29 mouse cellular contexts compared by ENCODE assay signal in genomic region chr3:101268361-101268760, GRCm38 (mm10). TPM values are rescaled to one million over a fixed set of nuclear protein-coding genes. Genes with fewer than 3 reads are reported as not detected.
DNase-seq lines count a peak whose midpoint lies in the region; ATAC-seq lines count a peak whose summit lies in the region.
"Had no signal": no experiment of that assay in that cellular context is flagged by ENCODE, and none has a peak within 500 bp of the region (broad histone marks: within the 10 kb centered on the region; RNA-seq: fewer than 3 reads in every experiment).

No protein-coding gene starts in this region.

- H3K27me3 ChIP-seq in heart, embryonic 11.5 days (ENCODE audit: control insufficient read depth, insufficient read depth, low read length) = no peaks in the 10 kb centered on the region
- H3K27me3 ChIP-seq: embryonic facial prominence, embryonic 13.5 days; embryonic facial prominence, embryonic 15.5 days; forebrain, embryonic 12.5 days had no signal

- H3K4me1 ChIP-seq in heart, embryonic 11.5 days (ENCODE audit: control insufficient read depth, insufficient read depth, low read length) = no peaks in the 10 kb centered on the region
- H3K4me1 ChIP-seq: embryonic facial prominence, embryonic 13.5 days; embryonic facial prominence, embryonic 15.5 days; forebrain, embryonic 10.5 days; forebrain, embryonic 12.5 days had no signal

- H3K27ac ChIP-seq in heart, embryonic 11.5 days (ENCODE audit: low read depth, low read length) = no peak overlapping the region
- H3K27ac ChIP-seq: embryonic facial prominence, embryonic 13.5 days; embryonic facial prominence, embryonic 15.5 days; forebrain, embryonic 10.5 days; forebrain, embryonic 12.5 days had no signal

- peak; percentile 77 for DNase-seq in heart, adult 11 months
- peak; percentile 60 for DNase-seq in R1 (ENCODE audit: low read depth, low spot score)
- DNase-seq in induced T-regulatory cell, adult 2 months (ENCODE audit: low read depth) = peak; percentile 48
- no peak for DNase-seq in layer of hippocampus, adult 18-20 months (ENCODE audit: low spot score in 2 of 2)
- DNase-seq in adipocyte (ENCODE audit: low spot score) = no peak
- DNase-seq: adrenal gland, adult 2 months; adrenal gland, postnatal 10 days; adrenal gland, postnatal 25 days; cerebellum, adult 11 months; cerebellum, adult 18-20 months; cerebellum, adult 8-10 months; cerebellum, adult 9-11 months; cerebellum, postnatal 14 days; cerebellum, postnatal 36 days; embryo, embryonic 11 days had no signal

- H3K4me3 ChIP-seq in heart, embryonic 11.5 days (ENCODE audit: low read depth, low read length) = no peak overlapping the region
- H3K4me3 ChIP-seq: embryonic facial prominence, embryonic 13.5 days; embryonic facial prominence, embryonic 15.5 days; erythroblast, embryonic 14.5 days; forebrain, embryonic 10.5 days; forebrain, embryonic 12.5 days had no signal

- no peaks in the 10 kb centered on the region for H3K36me3 ChIP-seq in heart, embryonic 11.5 days (ENCODE audit: control insufficient read depth, insufficient read depth, low read length)
- H3K36me3 ChIP-seq: embryonic facial prominence, embryonic 13.5 days; embryonic facial prominence, embryonic 15.5 days; forebrain, embryonic 10.5 days; forebrain, embryonic 12.5 days; G1E had no signal

- no peak overlapping the region for H3K4me2 ChIP-seq in heart, embryonic 11.5 days
- H3K4me2 ChIP-seq: embryonic facial prominence, embryonic 13.5 days; embryonic facial prominence, embryonic 15.5 days; forebrain, embryonic 12.5 days had no signal

- 0 out of 2 replicates have a peak, but pooled peaks cover 2% of the 10 kb centered on the region for H3K9me3 ChIP-seq in heart, embryonic 11.5 days (replicated peaks; ENCODE audit: control insufficient read depth, low read length)
- H3K9me3 ChIP-seq: embryonic facial prominence, embryonic 13.5 days; embryonic facial prominence, embryonic 15.5 days; forebrain, embryonic 10.5 days; forebrain, embryonic 12.5 days; G1E had no signal

- no peak for ATAC-seq in heart, embryonic 11.5 days (replicated peaks; ENCODE audit: insufficient number of reproducible peaks, low FRiP score, low TSS enrichment)
- ATAC-seq: activated CD4-positive, CD25-positive, alpha-beta regulatory T cell, adult 4 months; forebrain, embryonic 14.5 days; forebrain, embryonic 16.5 days; Patski had no signal

- WGBS in heart, embryonic 11.5 days (ENCODE audit: insufficient replicate concordance) = 81% methylated on average over 7 of the region's 7 CpGs

- no peak overlapping the region for H3K9ac ChIP-seq in heart, embryonic 11.5 days (ENCODE audit: low read depth, low read length)
- H3K9ac ChIP-seq: embryonic facial prominence, embryonic 13.5 days; embryonic facial prominence, embryonic 15.5 days; forebrain, embryonic 12.5 days had no signal

RNA-seq across cellular contexts. Expression of gene Cd2, which starts 19.4 kb away (rescaled TPM):
- polyA plus RNA-seq in heart, embryonic 11.5 days (2014; fragmentation: Nextera tagmentation; extraction: Ambion mirVana) = 0.20 TPM in 1 of 2 replicates, not detected in the other
- not detected for total RNA-seq in layer of hippocampus, adult 18-20 months (2021)
- polyA plus RNA-seq: brain, embryonic 14.5 days; C2C12; embryonic facial prominence, embryonic 11.5 days; embryonic facial prominence, embryonic 13.5 days; erythroblast, embryonic 14.5 days; forebrain, embryonic 10.5 days; forebrain, embryonic 12.5 days; G1E; Patski had no signal

Comparison
In these comparisons a context has a peak if more than half of its experiments do, and no peak if none do; other contexts are left out.
1. DNase-seq: peak in heart, adult 11 months (single experiment), R1 (single experiment) and induced T-regulatory cell, adult 2 months (single experiment); none in layer of hippocampus, adult 18-20 months (0 of 2) and adipocyte (single experiment).